In the genomic region with DNA sequence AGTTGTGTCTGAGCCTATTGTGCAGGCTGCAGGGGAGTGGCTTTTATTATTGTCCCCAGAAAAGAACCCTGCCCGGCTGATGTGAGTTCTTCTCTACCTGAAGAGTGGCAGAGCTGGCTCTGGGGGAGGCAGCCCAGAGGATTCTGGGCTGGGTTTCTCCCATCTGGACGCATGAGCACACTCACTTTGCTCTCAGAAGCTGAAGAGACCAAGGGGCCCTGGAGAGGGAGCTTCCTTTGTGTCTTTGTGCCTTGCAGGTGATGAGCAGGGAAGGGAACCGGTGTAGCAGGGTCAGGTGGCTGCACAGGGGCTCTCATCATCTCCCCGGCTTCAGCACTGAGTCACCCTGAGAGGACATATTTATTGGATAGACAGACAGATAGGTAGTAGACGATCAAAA, we compare ENCODE assay signal across 12 mouse cellular contexts. TPM values are rescaled to one million over a fixed set of nuclear protein-coding genes. Genes with fewer than 3 reads are reported as not detected.
DNase-seq lines count a peak whose midpoint lies in the region; ATAC-seq lines count a peak whose summit lies in the region.
"Had no signal": no experiment of that assay in that cellular context is flagged by ENCODE, and none has a peak within 500 bp of the region (broad histone marks: within the 10 kb centered on the region; RNA-seq: fewer than 3 reads in every experiment).

No protein-coding gene starts in this region.

- intact Hi-C loops in left cerebral cortex, postnatal 10 days (cut with DNase I), result no loop called here

- H3K9me3 ChIP-seq in forebrain, embryonic 10.5 days, result no peaks in the 10 kb centered on the region
- no peaks in the 10 kb centered on the region for H3K9me3 ChIP-seq in forebrain, embryonic 12.5 days
- H3K9me3 ChIP-seq in kidney, embryonic 14.5 days (ENCODE audit: control insufficient read depth, low read length), result no peaks in the 10 kb centered on the region
- no peaks in the 10 kb centered on the region for H3K9me3 ChIP-seq in stomach, embryonic 16.5 days (replicated peaks; ENCODE audit: control insufficient read depth, low read length)
- H3K9me3 ChIP-seq: G1E; hindbrain, embryonic 13.5 days had no signal

- peaks cover 17% of the 10 kb centered on the region for H3K4me1 ChIP-seq in forebrain, embryonic 10.5 days
- H3K4me1 ChIP-seq in forebrain, embryonic 12.5 days, result no peaks in the 10 kb centered on the region
- peaks cover 13% of the 10 kb centered on the region; the same call in 1 of the 2 replicates for H3K4me1 ChIP-seq in kidney, embryonic 14.5 days (ENCODE audit: control insufficient read depth, insufficient read depth, low read length)
- peaks cover 11% of the 10 kb centered on the region for H3K4me1 ChIP-seq in stomach, embryonic 16.5 days (ENCODE audit: control insufficient read depth, insufficient read depth, low read length)

- no peak overlapping the region for H3K4me3 ChIP-seq in forebrain, embryonic 10.5 days
- H3K4me3 ChIP-seq in forebrain, embryonic 12.5 days (replicated peaks), result no peak overlapping the region
- no peak overlapping the region for H3K4me3 ChIP-seq in kidney, embryonic 14.5 days (ENCODE audit: low read length)
- no peak overlapping the region for H3K4me3 ChIP-seq in stomach, embryonic 16.5 days (replicated peaks; ENCODE audit: low read length)
- H3K4me3 ChIP-seq: hindbrain, embryonic 13.5 days had no signal

- peak overlapping the region; percentile 68 for H3K27ac ChIP-seq in forebrain, embryonic 10.5 days
- no peak overlapping the region for H3K27ac ChIP-seq in forebrain, embryonic 12.5 days
- H3K27ac ChIP-seq in kidney, embryonic 14.5 days (ENCODE audit: low read depth, low read length), result 0 out of 2 replicates have a peak overlapping the region, but pooled peaks have one; percentile 6
- peak overlapping the region; percentile 74 for H3K27ac ChIP-seq in stomach, embryonic 16.5 days (ENCODE audit: low read length)

- no peak for ATAC-seq in forebrain, embryonic 12.5 days (ENCODE audit: low FRiP score)
- ATAC-seq in kidney, embryonic 14.5 days (ENCODE audit: low FRiP score, low TSS enrichment), result no peak
- ATAC-seq in stomach, embryonic 16.5 days (ENCODE audit: insufficient read depth, low FRiP score), result 0 out of 2 replicates have a peak, but pooled peaks have one; percentile 6

- no peak overlapping the region for H3K4me2 ChIP-seq in forebrain, embryonic 12.5 days
- no peak overlapping the region for H3K4me2 ChIP-seq in kidney, embryonic 14.5 days (replicated peaks; ENCODE audit: low read depth, low read length)
- no peak overlapping the region for H3K4me2 ChIP-seq in stomach, embryonic 16.5 days (ENCODE audit: low read depth, low read length)
- H3K4me2 ChIP-seq: hindbrain, embryonic 13.5 days had no signal

- no peaks in the 10 kb centered on the region for H3K36me3 ChIP-seq in forebrain, embryonic 10.5 days (replicated peaks)
- no peaks in the 10 kb centered on the region for H3K36me3 ChIP-seq in forebrain, embryonic 12.5 days (replicated peaks)
- H3K36me3 ChIP-seq in kidney, embryonic 14.5 days (ENCODE audit: control insufficient read depth, insufficient read depth, low read length), result no peaks in the 10 kb centered on the region; the same call in 1 of the 2 replicates
- no peaks in the 10 kb centered on the region for H3K36me3 ChIP-seq in stomach, embryonic 16.5 days (ENCODE audit: control insufficient read depth, insufficient read depth, low read length)
- H3K36me3 ChIP-seq: hindbrain, embryonic 13.5 days had no signal

- no peak overlapping the region for H3K9ac ChIP-seq in forebrain, embryonic 12.5 days
- no peak overlapping the region for H3K9ac ChIP-seq in kidney, embryonic 14.5 days (ENCODE audit: low read depth, low read length)
- peak overlapping the region; percentile 42 for H3K9ac ChIP-seq in stomach, embryonic 16.5 days (ENCODE audit: low read length)
- H3K9ac ChIP-seq: hindbrain, embryonic 13.5 days had no signal

- DNase-seq in forebrain, embryonic 10.5 days (ENCODE audit: extremely low spot score, low spot score), result no peak
- no peak for DNase-seq in kidney, adult 11 months
- peak; percentile 30 for DNase-seq in thymus, postnatal 14 days
- no peak for DNase-seq in thymus, postnatal 25 days
- no peak for DNase-seq in left cerebral cortex, postnatal 10 days (ENCODE audit: extremely low spot score in 1 of 2, low spot score in 2 of 2)
- DNase-seq: left cerebral cortex, postnatal 4 days; right cerebral cortex, postnatal 25 days had no signal

- 66% methylated on average over 5 of the region's 5 CpGs for WGBS in forebrain, embryonic 10.5 days
- 53% methylated on average over 5 of the region's 5 CpGs for WGBS in forebrain, embryonic 12.5 days
- 58% methylated on average over 5 of the region's 5 CpGs for WGBS in kidney, embryonic 14.5 days
- 46% methylated on average over 5 of the region's 5 CpGs for WGBS in stomach, embryonic 16.5 days

- no peaks in the 10 kb centered on the region for H3K27me3 ChIP-seq in forebrain, embryonic 10.5 days (ENCODE audit: poor library complexity, severe bottlenecking)
- H3K27me3 ChIP-seq in forebrain, embryonic 12.5 days, result no peaks in the 10 kb centered on the region
- no peaks in the 10 kb centered on the region for H3K27me3 ChIP-seq in kidney, embryonic 14.5 days (ENCODE audit: control insufficient read depth, insufficient read depth, low read length)
- H3K27me3 ChIP-seq in stomach, embryonic 16.5 days (ENCODE audit: control insufficient read depth, insufficient read depth, low read length), result no peaks in the 10 kb centered on the region
- H3K27me3 ChIP-seq: hindbrain, embryonic 13.5 days had no signal

RNA-seq across cellular contexts. Expression of a gene that starts 15.9 kb away (rescaled TPM):
- 24.5 and 24.7 TPM in 2 replicates for polyA plus RNA-seq in forebrain, embryonic 10.5 days (2016; fragmentation: Nextera tagmentation; extraction: Ambion mirVana)
- 21.0 and 21.4 TPM in 2 replicates for polyA plus RNA-seq in forebrain, embryonic 12.5 days (2016; fragmentation: Nextera tagmentation; extraction: Ambion mirVana)
- polyA plus RNA-seq in kidney, embryonic 14.5 days (2014; fragmentation: Nextera tagmentation; extraction: Ambion mirVana), result 34.1 and 55.9 TPM in 2 replicates
- polyA plus RNA-seq in stomach, embryonic 16.5 days (2015; fragmentation: Nextera tagmentation; extraction: Ambion mirVana), result 63.6 and 64.5 TPM in 2 replicates
- total RNA-seq in left cerebral cortex, postnatal 10 days (2021), result 10 to 100 TPM; 24.9 to 25.2 TPM

RNA-seq across cellular contexts. Expression of a gene that starts 40.7 kb away (rescaled TPM):
- polyA plus RNA-seq in forebrain, embryonic 10.5 days (2016; fragmentation: Nextera tagmentation; extraction: Ambion mirVana), result 17.8 and 20.2 TPM in 2 replicates
- polyA plus RNA-seq in forebrain, embryonic 12.5 days (2016; fragmentation: Nextera tagmentation; extraction: Ambion mirVana), result 27.0 and 32.1 TPM in 2 replicates
- 22.1 and 25.5 TPM in 2 replicates for polyA plus RNA-seq in kidney, embryonic 14.5 days (2014; fragmentation: Nextera tagmentation; extraction: Ambion mirVana)
- 27.4 and 60.2 TPM in 2 replicates for polyA plus RNA-seq in stomach, embryonic 16.5 days (2015; fragmentation: Nextera tagmentation; extraction: Ambion mirVana)
- 100 to 1,000 TPM; 156 TPM for total RNA-seq in left cerebral cortex, postnatal 10 days (2021)

RNA-seq across cellular contexts. Expression of a gene that starts 41.7 kb away (rescaled TPM):
- 27.4 and 29.5 TPM in 2 replicates for polyA plus RNA-seq in forebrain, embryonic 10.5 days (2016; fragmentation: Nextera tagmentation; extraction: Ambion mirVana)
- polyA plus RNA-seq in forebrain, embryonic 12.5 days (2016; fragmentation: Nextera tagmentation; extraction: Ambion mirVana), result 16.4 and 19.6 TPM in 2 replicates
- 27.1 and 33.2 TPM in 2 replicates for polyA plus RNA-seq in kidney, embryonic 14.5 days (2014; fragmentation: Nextera tagmentation; extraction: Ambion mirVana)
- 28.3 and 30.6 TPM in 2 replicates for polyA plus RNA-seq in stomach, embryonic 16.5 days (2015; fragmentation: Nextera tagmentation; extraction: Ambion mirVana)
- 10 to 100 TPM; 11.4 to 14.4 TPM for total RNA-seq in left cerebral cortex, postnatal 10 days (2021)

RNA-seq across cellular contexts. Expression of a gene that starts 50.6 kb away (rescaled TPM):
- 135 and 139 TPM in 2 replicates for polyA plus RNA-seq in forebrain, embryonic 10.5 days (2016; fragmentation: Nextera tagmentation; extraction: Ambion mirVana)
- 105 and 110 TPM in 2 replicates for polyA plus RNA-seq in forebrain, embryonic 12.5 days (2016; fragmentation: Nextera tagmentation; extraction: Ambion mirVana)
- polyA plus RNA-seq in kidney, embryonic 14.5 days (2014; fragmentation: Nextera tagmentation; extraction: Ambion mirVana), result 105 and 106 TPM in 2 replicates
- 71.9 and 82.7 TPM in 2 replicates for polyA plus RNA-seq in stomach, embryonic 16.5 days (2015; fragmentation: Nextera tagmentation; extraction: Ambion mirVana)
- 10 to 100 TPM; 89.3 to 92.5 TPM for total RNA-seq in left cerebral cortex, postnatal 10 days (2021)

RNA-seq across cellular contexts. Expression of a gene that starts 58.6 kb away (rescaled TPM):
- polyA plus RNA-seq in forebrain, embryonic 10.5 days (2016; fragmentation: Nextera tagmentation; extraction: Ambion mirVana), result 28.6 and 30.2 TPM in 2 replicates
- polyA plus RNA-seq in forebrain, embryonic 12.5 days (2016; fragmentation: Nextera tagmentation; extraction: Ambion mirVana), result 30.1 and 35.1 TPM in 2 replicates
- 19.8 and 25.4 TPM in 2 replicates for polyA plus RNA-seq in kidney, embryonic 14.5 days (2014; fragmentation: Nextera tagmentation; extraction: Ambion mirVana)
- polyA plus RNA-seq in stomach, embryonic 16.5 days (2015; fragmentation: Nextera tagmentation; extraction: Ambion mirVana), result 26.8 and 27.4 TPM in 2 replicates
- 10 to 100 TPM; 33.0 to 37.3 TPM for total RNA-seq in left cerebral cortex, postnatal 10 days (2021)
